Mouse (Mus musculus): Measurements from ENCODE around the gene Olfr1271. TPM values are rescaled to one million over a fixed set of nuclear protein-coding genes. Genes with fewer than 3 reads are reported as not detected.

Olfr1271 gene
- under 1 TPM in 1 of 2 experiments, not detected in 1; 0.31 TPM for polyA plus RNA-seq (2017; shearing (Covaris generic))

DNA sequence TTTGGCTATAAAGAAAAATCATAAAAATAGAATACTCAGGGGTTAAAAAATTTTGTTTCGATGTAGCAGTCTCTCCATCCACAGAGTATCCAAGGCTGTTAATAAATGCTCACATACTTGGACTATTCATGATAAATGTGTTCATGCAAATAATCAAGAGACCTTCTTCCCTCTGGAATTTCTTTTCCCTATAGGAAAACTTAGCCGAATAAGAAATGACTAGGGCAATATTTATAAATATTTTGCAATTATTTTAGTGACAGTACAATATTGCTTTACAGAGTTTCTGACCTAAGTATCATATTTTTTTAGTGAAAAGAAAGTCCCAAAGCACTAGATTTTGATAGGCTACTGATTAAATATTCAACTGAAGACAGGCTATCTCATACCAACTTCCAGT, at the start of gene Olfr1271:
Gene Olfr1271 (minus strand): TSS at position 101 of the 400 bp plus-strand sequence.

DNA sequence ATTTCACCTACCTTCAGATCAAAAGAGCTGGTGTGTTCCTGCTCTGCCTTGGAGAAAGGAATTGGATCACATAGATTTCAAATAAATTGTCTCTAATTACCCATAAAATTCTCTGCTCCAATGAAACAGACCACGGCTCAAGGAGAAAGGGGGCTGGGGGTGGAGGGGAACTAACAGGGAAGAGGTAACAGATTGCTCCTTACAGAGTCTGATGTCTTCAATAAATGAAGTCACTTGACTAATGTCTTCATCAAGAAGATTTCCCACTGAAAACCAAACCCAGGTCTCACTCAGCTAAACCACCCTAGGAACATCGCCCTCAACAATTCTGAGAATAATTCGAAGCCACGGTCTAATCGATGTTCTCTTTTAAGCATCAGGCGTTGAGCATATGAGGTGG, 21.9 kb upstream of the Olfr1271 start, which contains the start of gene Olfr1272:
Gene Olfr1272 (minus strand): TSS at position 101 of the 400 bp plus-strand sequence.

GRCm38 (mm10) chr2:90257492-90257891, 13.3 kb downstream of the Olfr1271 start, which contains the start of gene Olfr142:
Gene Olfr142 (minus strand): TSS chr2:90257592.

GRCm38 (mm10) chr2:90224393-90224792, 46.4 kb downstream of the Olfr1271 start, which contains the start of gene Olfr1506:
Gene Olfr1506 (minus strand): TSS chr2:90224493.

Other genes with a start within 250 kb of the Olfr1271 start
- not detected for gene Olfr1264, start 245.5 kb downstream of the Olfr1271 start, polyA plus RNA-seq (2017; shearing (Covaris generic))
- gene Olfr1265, start 235.7 kb downstream of the Olfr1271 start, polyA plus RNA-seq (2017; shearing (Covaris generic)): not detected
- not detected for gene Olfr140, start 207.4 kb downstream of the Olfr1271 start, polyA plus RNA-seq (2017; shearing (Covaris generic))
- gene Olfr1269, start 149.6 kb downstream of the Olfr1271 start, polyA plus RNA-seq (2017; shearing (Covaris generic)): under 1 TPM; 0.16 to 0.17 TPM
- under 1 TPM in 1 of 2 experiments, not detected in 1; 0.29 TPM for gene Olfr32, start 128.7 kb downstream of the Olfr1271 start, polyA plus RNA-seq (2017; shearing (Covaris generic))
- not detected for gene Olfr1270, start 117.9 kb downstream of the Olfr1271 start, polyA plus RNA-seq (2017; shearing (Covaris generic))
- under 1 TPM in 1 of 2 experiments, not detected in 1; 0.07 TPM for gene Olfr1506, start 46.5 kb downstream of the Olfr1271 start, polyA plus RNA-seq (2017; shearing (Covaris generic))
- gene Olfr142, start 13.4 kb downstream of the Olfr1271 start, polyA plus RNA-seq (2017; shearing (Covaris generic)): under 1 TPM in 1 of 2 experiments, not detected in 1; 0.12 TPM
- gene Olfr1272, start 21.8 kb upstream of the Olfr1271 start, polyA plus RNA-seq (2017; shearing (Covaris generic)): not detected
- not detected for gene Gm13769, start 51.2 kb upstream of the Olfr1271 start, polyA plus RNA-seq (2017; shearing (Covaris generic))
- gene Olfr1274-ps, start 127.7 kb upstream of the Olfr1271 start, polyA plus RNA-seq (2017; shearing (Covaris generic)): under 1 TPM in 1 of 2 experiments, not detected in 1; 0.14 TPM

All from activated CD4-positive, CD25-positive, alpha-beta regulatory T cell (primary cell).